Mouse (Mus musculus) embryonic facial prominence, embryonic 11.5 days (tissue): ENCODE measurements around the gene Fibcd1. TPM values are rescaled to one million over a fixed set of nuclear protein-coding genes. Genes with fewer than 3 reads are reported as not detected.

Source experiments
- ATAC-seq: fragments of 200-750 bp; cut with Nextera tagmentation; replicated peaks from 2 replicates; pipeline ENCODE4 v1.8.0; 2017; ENCODE audit warnings: low read depth; ENCODE audit not compliant: insufficient number of reproducible peaks, low FRiP score, low TSS enrichment
- DNase-seq: peaks from one replicate; pipeline ENCODE4 v3.0.0-alpha.2; 2015; ENCODE audit warnings: low spot score
- H3K27ac ChIP-seq: fragments of 300-500 bp; sonication (generic); replicated peaks from 2 replicates; pipeline ENCODE4 v1.5.1; 2014; ENCODE audit warnings: mild to moderate bottlenecking, low read depth, low read length, control low read depth
- H3K27me3 ChIP-seq: fragments of 300-500 bp; sonication (generic); 2 replicates; pipeline ENCODE4 v1.6.1; 2014; ENCODE audit warnings: mild to moderate bottlenecking, low read length, moderate library complexity, mixed read lengths; ENCODE audit not compliant: control insufficient read depth, insufficient read depth
- H3K36me3 ChIP-seq: fragments of 300-500 bp; sonication (generic); replicated peaks from 2 replicates; pipeline ENCODE4 v1.6.1; 2014; ENCODE audit warnings: low read depth, mild to moderate bottlenecking, low read length, moderate library complexity, mixed read lengths; ENCODE audit not compliant: control insufficient read depth, insufficient read depth
- H3K4me1 ChIP-seq: fragments of 300-500 bp; sonication (generic); 2 replicates; pipeline ENCODE4 v1.6.1; 2014; ENCODE audit warnings: low read length, mixed read lengths; ENCODE audit not compliant: control insufficient read depth, insufficient read depth
- H3K4me2 ChIP-seq: fragments of 300-500 bp; sonication (generic); 2 replicates; pipeline ENCODE4 v1.6.1; 2014; ENCODE audit warnings: low read depth, mild to moderate bottlenecking, control low read depth, low read length, moderate library complexity
- H3K4me3 ChIP-seq: fragments of 300-500 bp; sonication (generic); 2 replicates; pipeline ENCODE4 v1.5.1; 2014; ENCODE audit warnings: low read depth, low read length, control low read depth
- H3K9ac ChIP-seq: fragments of 300-500 bp; sonication (generic); replicated peaks from 2 replicates; pipeline ENCODE4 v1.6.1; 2014; ENCODE audit warnings: mild to moderate bottlenecking, control low read depth, low read length
- H3K9me3 ChIP-seq: fragments of 300-500 bp; sonication (generic); replicated peaks from 2 replicates; pipeline ENCODE4 v1.6.1; 2016; ENCODE audit warnings: mild to moderate bottlenecking, low read length, inconsistent platforms, mixed read lengths; ENCODE audit not compliant: control insufficient read depth
- WGBS: fragments of 180-500 bp; shearing (Covaris S2); extraction: QIAGEN DNeasy Blood & Tissue Kit; methylation state at CpG from one replicate; pipeline ENCODE4 v1.1.7; 2014; 5-methylcytosine and 5-hydroxymethylcytosine counted together
- polyA plus RNA-seq: library from polyadenylated mRNA; unstranded; fragments of >200 nt; fragmentation: Nextera tagmentation; extraction: Ambion mirVana; gene quantifications from 2 replicates; pipeline ENCODE4 v1.2.1, GENCODE M21; 2014

Gene Fibcd1
- polyA plus RNA-seq, 1 experiment from 2014 or later: 0.11 TPM

GRCm38 (mm10) chr2:31883061-31883460 lies 37.3 kb upstream of the Fibcd1 start:
- no peak overlapping the region for H3K27ac ChIP-seq
- DNase-seq (no peak), ATAC-seq (no peak)
- H3K4me3 ChIP-seq: no peak overlapping the region
- H3K27me3 ChIP-seq: peaks cover 37% of the 10 kb centered on the region
- WGBS: 15% methylated on average over 4 of the region's 4 CpGs
- no peak overlapping the region for H3K4me2 ChIP-seq
- H3K4me1 ChIP-seq: no peaks in the 10 kb centered on the region
- H3K36me3 ChIP-seq: no peaks in the 10 kb centered on the region
- H3K9me3 ChIP-seq: no peaks in the 10 kb centered on the region
- H3K9ac ChIP-seq: no peak overlapping the region

- peaks cover 21% of the 10 kb centered on the region for H3K27me3 ChIP-seq
- DNase-seq: no peak
- H3K4me2 ChIP-seq: no peak overlapping the region
- H3K27ac ChIP-seq: no peak overlapping the region
- no peaks in the 10 kb centered on the region for H3K9me3 ChIP-seq
- H3K4me3 ChIP-seq: no peak overlapping the region
- WGBS: 4% methylated on average over 14 of the region's 14 CpGs
- ATAC-seq: no peak
- no peak overlapping the region for H3K9ac ChIP-seq
- no peaks in the 10 kb centered on the region for H3K36me3 ChIP-seq
- no peaks in the 10 kb centered on the region for H3K4me1 ChIP-seq
Measured at GRCm38 (mm10) chr2:31880868-31881267, 35.1 kb upstream of the Fibcd1 start.

DNA sequence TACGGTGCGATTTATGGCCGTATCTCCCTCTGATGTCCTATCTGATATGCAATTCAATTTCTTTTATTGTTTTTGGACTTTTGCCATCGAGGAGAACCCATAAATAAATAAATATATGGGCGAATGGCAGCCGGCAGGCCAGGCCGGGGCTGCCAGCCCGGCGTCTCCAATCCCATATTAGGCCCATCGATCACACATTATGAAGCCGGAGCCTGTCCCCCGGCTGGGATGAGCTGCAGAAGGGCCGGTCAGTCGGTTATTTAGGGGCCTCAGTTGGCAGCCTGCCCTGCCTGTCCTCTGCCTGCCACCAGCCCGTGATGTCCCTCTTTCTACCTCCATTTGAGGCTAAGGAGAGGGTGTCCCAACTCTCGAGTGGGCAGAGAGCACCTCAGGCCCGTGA lies 32.8 kb upstream of the Fibcd1 start:
- Histone ChIP-seq H3K36me3 (no peaks in the 10 kb centered on the region), H3K4me3 (no peak overlapping the region), H3K4me1 (no peaks in the 10 kb centered on the region), H3K9ac (no peak overlapping the region), H3K27me3 (peaks cover 16% of the 10 kb centered on the region; the same call in 1 of the 2 replicates), H3K9me3 (no peaks in the 10 kb centered on the region), H3K4me2 (no peak overlapping the region), H3K27ac (no peak overlapping the region)
- WGBS: 82% methylated on average over 17 of the region's 17 CpGs
- DNase-seq (no peak), ATAC-seq (no peak)

DNA sequence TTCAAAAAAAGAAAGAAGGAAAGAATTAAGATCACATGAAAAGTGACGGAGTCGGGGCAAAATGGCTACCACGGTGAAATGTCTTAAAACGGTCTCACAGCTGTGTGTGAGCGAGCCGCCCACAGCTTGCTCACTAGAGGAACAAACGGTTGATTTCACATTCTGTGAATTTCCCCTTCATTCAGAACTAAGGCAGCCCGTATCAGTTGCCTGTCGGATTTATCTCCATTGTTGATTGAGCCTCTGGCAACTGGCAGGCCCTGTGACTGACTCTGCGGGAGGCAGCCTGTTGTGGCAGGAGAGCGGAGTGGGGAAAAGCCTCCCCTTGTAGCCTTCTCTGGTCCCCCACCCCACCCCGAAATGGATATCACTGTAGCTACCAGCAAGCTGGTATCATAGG lies 30.6 kb upstream of the Fibcd1 start:
- no peak overlapping the region for H3K4me2 ChIP-seq
- no peaks in the 10 kb centered on the region for H3K27me3 ChIP-seq
- no peaks in the 10 kb centered on the region for H3K4me1 ChIP-seq
- no peaks in the 10 kb centered on the region for H3K36me3 ChIP-seq
- H3K9me3 ChIP-seq: no peaks in the 10 kb centered on the region
- H3K4me3 ChIP-seq: no peak overlapping the region
- DNase-seq (no peak), ATAC-seq (no peak)
- H3K9ac ChIP-seq: no peak overlapping the region
- 28% methylated on average over 12 of the region's 12 CpGs for WGBS
- no peak overlapping the region for H3K27ac ChIP-seq

DNA sequence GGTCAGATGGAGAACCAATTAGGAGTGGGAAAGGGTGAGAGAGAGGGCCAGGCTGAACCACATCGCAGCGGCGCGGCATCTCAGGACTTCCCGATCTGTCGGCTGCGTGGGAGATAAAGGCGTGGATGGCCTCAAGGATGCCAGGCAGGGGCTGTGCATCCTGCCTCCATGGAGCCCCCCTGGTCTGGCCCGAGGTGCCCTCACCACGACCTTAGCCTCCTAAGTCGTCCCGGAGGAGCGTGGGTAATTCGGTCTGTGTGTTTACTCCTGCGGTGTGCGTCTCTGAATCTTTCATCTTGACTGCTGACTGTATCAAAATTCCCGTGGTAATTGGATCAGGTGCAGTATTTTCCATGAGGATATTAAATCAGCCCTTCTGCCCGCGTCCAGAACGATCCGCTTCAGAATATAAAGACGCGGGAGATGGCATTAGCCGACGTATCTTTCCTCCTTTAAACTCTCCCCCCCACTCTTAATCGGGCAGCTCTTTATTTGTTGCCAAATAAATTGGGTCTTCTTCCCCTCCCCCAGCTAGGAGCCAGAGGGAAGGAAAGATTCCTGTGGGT lies 28.6 kb upstream of the Fibcd1 start:
- no peak for ATAC-seq
- Histone ChIP-seq H3K4me1 (no peaks in the 10 kb centered on the region), H3K9ac (no peak overlapping the region), H3K9me3 (no peaks in the 10 kb centered on the region), H3K27me3 (no peaks in the 10 kb centered on the region), H3K27ac (no peak overlapping the region), H3K36me3 (no peaks in the 10 kb centered on the region), H3K4me2 (no peak overlapping the region), H3K4me3 (no peak overlapping the region)
- WGBS: 67% methylated on average over 26 of the region's 26 CpGs
- peak; percentile 12 for DNase-seq

- no peak overlapping the region for H3K4me2 ChIP-seq
- H3K4me3 ChIP-seq: no peak overlapping the region
- no peak for ATAC-seq
- no peaks in the 10 kb centered on the region for H3K4me1 ChIP-seq
- H3K9me3 ChIP-seq: no peaks in the 10 kb centered on the region
- no peaks in the 10 kb centered on the region for H3K36me3 ChIP-seq
- no peak overlapping the region for H3K9ac ChIP-seq
- WGBS: 69% methylated on average over 3 of the region's 3 CpGs
- no peak for DNase-seq
- no peak overlapping the region for H3K27ac ChIP-seq
- H3K27me3 ChIP-seq: no peaks in the 10 kb centered on the region
Measured at GRCm38 (mm10) chr2:31870683-31871082, 24.9 kb upstream of the Fibcd1 start.

DNA sequence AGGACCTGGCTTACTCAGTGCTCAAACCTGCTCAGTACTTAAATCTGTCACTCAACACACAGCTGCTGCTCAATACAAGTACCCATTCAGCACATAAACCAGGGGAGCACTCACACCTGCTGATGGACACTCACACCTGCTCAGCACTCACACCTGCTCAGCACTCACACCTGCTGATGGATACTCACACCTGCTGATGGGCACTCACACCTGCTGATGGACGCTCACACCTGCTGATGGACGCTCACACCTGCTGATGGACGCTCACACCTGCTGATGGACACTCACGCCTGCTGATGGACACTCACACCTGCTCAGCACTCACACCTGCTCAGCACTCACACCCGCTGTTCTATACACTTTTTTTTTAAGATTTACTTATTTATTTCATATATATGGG lies 23.9 kb upstream of the Fibcd1 start:
- H3K4me2 ChIP-seq: no peak overlapping the region
- no peaks in the 10 kb centered on the region for H3K36me3 ChIP-seq
- H3K4me1 ChIP-seq: no peaks in the 10 kb centered on the region
- H3K27me3 ChIP-seq: no peaks in the 10 kb centered on the region
- H3K4me3 ChIP-seq: no peak overlapping the region
- no peaks in the 10 kb centered on the region for H3K9me3 ChIP-seq
- ATAC-seq (no peak), DNase-seq (no peak)
- WGBS: 96% methylated on average over 5 of the region's 5 CpGs
- H3K9ac ChIP-seq: no peak overlapping the region
- no peak overlapping the region for H3K27ac ChIP-seq

DNA sequence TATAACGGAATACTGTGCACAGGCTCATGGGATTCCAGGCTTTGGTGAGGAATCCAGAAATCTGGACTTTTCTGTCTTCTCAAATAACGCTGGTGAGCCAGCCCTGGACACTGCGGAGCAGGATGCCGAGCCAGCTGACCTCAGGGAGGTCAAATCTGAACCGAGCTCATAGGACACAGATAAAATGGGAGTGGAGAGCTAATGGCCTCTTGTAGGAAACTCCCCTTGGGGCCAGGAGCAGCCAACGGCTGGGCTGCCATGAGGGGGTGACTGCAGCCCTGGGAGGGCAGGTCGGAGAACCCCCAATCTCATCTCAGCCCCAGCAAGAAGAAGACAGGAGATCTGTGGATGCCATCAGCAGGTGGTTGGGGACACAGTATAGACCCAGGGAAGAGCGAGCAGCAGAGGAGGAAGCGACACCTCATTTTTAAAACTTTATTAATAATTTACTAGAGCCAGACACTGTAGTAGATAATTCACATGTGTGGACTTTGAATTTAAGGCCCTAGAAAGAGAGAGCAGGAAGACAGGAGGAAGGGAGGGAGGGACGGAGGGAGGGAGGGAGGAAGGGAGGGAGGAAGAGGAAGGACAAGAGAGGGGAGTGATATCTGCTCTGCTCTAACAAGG lies 22.8 kb upstream of the Fibcd1 start:
- no peaks in the 10 kb centered on the region for H3K4me1 ChIP-seq
- ATAC-seq (no peak), DNase-seq (no peak)
- no peak overlapping the region for H3K4me3 ChIP-seq
- no peak overlapping the region for H3K4me2 ChIP-seq
- no peaks in the 10 kb centered on the region for H3K27me3 ChIP-seq
- no peak overlapping the region for H3K27ac ChIP-seq
- 58% methylated on average over 10 of the region's 10 CpGs for WGBS
- no peak overlapping the region for H3K9ac ChIP-seq
- H3K9me3 ChIP-seq: no peaks in the 10 kb centered on the region
- H3K36me3 ChIP-seq: no peaks in the 10 kb centered on the region
